Mouse (Mus musculus) retina, embryonic 14.5 days (tissue): ENCODE data around the gene Tagap.
"Not testable (repeated sequence)": the region's sequence is repeated elsewhere in the genome, so short reads cannot be mapped to it uniquely, and the experiment has no call there.

Experiments
- DNase-seq: peaks from one replicate; pipeline ENCODE4 v3.0.0-alpha.2; 2015; ENCODE audit warnings: low spot score

The Tagap gene

DNA sequence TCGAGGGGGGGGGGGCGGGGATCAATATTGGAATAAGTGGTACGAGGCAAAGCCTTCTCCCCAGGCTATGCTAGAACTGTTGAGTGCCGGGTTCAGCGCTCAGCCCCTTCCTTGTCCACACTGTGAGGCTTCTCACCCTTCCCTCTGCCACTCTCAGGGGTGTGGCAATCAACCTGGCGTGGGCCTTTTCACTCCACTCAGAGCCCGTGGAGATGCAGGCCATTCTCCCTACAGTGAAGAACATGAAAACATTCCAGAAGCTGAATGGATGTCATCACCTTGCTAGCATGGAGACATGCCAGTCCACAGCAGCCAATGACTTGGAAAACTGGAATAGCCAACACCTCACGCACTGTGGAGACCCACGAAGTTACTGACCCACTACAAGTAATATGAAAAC is 10.0 kb upstream of the Tagap start:
- DNase-seq: no peak

- DNase-seq: no peak
Observed at GRCm38 (mm10) chr17:7916782-7917574, 8.8 kb upstream of the Tagap start.

DNA sequence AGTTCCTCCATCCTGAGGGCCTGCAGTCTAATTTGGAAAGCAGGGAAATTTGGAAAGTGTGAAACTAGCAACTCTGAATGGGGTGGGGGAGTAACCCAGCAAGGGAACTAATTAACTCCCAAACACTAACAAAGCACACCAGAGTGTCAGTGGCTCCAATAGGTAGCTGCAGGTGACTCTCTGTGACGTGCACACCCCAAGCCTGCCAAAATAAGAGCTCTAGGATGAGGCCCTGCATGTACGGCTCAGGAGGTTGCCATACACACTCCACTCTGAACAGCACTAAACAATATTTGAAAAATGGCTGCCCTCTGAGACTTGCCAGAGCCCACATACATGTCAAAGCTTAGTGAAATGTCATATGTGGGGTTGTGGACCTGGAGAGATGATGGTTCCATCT is 7.4 kb upstream of the Tagap start:
- no peak for DNase-seq

- DNase-seq: no peak
Observed at GRCm38 (mm10) chr17:7919209-7919608, 6.6 kb upstream of the Tagap start.

GRCm38 (mm10) chr17:7922564-7922963 is 3.2 kb upstream of the Tagap start:
- no peak for DNase-seq

DNA sequence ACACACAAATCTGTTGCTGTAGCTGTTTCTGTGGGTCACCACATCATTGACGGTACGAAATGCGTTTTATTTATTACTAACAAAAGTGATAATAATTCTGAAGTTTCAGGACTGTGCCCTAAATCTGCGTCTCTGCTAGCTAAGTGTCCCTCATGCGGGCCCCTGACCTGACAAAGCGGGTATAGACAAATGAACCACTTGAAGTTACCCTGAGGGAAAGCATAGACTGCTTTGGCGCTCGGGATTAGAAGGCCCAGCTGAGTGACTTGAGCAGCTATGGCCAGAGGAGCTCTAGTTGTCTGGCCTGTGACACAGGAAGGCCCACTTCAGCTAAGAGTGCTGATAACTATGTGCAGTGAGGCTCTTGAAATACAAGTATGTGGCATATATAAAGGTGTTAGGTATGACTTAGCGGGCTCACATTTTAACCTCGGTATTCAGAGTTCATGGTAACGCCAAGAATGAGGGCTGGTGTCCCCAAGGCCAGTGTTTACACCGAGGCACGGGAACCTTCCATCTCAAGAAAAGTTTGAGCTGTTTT is 1.5 kb upstream of the Tagap start:
- DNase-seq: no peak

DNA sequence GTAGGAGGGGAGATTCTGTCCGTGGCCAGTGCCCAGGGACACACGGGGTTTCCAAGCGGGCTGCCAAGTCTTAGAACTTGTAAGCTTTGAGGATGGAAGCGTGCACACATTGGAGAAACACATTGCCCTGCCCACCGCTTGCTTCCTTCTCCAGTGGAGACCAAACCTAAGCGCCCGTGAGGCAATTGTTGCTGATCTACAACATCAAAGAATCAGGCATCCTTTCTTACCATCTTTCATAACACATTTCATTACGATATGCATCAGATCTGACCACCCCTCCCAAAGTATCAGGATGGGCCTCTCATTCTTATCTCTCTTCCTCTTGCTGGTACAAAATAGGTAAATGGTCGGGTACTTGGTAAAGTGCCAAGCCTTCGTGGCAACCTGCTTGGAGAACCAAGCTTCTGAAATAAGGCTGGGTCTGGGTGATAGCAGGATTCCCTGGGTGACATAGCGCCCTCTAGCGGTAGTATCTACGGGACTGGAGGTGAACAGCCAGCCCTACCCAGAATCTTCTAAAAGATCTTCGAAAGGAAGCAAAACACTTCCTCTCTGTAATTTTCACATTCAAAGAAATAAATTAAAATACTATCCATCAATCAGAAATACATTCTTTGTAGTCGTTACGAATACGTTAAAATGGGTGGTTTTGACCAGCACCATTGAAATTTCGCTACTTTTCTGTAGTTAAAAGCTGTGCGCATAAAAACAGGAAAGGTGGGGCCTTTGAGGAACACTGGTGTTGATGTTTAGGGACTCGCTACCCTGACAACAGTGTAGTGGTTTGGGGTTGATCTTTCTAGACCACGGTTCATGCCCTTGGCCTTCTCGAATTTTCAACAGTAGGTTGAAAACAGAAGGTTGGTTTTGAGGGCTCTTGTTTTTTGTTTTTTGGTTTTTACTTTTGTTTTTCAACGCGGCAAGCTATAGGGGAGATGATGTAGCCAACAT is 2.1 kb downstream of the Tagap start:
- DNase-seq: peak; percentile 73

- no peak for DNase-seq
Observed at GRCm38 (mm10) chr17:7928662-7929061, 2.9 kb downstream of the Tagap start.

GRCm38 (mm10) chr17:7929279-7929678 is 3.5 kb downstream of the Tagap start:
- no peak for DNase-seq

DNA sequence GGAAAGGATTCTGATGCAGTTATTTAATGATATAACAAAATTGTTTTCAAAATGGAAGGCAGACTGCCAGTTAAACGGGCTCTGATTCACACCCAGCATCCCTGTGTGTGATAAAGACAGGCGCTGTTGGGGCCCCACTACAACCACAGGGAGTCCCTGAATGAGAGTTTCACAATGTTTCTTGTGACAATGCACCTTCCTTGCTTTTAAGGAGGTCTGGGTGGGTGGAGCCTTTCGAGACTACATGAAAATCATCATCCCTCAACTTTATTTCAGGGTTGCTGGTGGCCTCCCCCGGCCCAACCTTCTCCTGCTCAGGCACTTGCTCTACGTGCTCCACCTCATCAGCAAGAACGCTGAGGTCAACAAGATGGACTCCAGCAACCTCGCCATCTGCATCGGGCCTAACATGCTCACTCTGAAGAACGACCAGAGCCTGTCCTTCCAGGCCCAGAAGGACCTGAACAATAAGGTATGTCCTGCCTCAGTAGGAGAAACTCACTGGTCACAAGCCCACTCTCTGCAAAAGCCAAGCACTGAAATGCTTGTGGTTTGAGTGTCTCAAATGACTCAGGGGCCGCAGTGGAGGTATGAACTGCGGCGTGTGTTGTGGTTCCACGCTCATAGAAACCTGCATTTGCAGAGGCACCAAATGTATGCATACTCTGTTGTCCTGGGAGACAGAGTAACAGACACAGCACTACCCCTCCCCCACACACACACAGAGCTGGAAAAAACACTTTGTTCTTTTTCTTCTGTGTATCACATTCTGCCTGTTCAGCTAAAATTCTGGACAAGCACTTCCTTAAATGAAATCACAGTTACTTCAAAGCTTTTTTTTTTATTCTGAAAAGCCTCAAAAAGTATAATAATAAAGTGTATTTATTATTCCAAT is 5.5 kb downstream of the Tagap start:
- DNase-seq: no peak

- not testable (repeated sequence) for DNase-seq
Observed at GRCm38 (mm10) chr17:7932121-7932520, 6.3 kb downstream of the Tagap start.

DNA sequence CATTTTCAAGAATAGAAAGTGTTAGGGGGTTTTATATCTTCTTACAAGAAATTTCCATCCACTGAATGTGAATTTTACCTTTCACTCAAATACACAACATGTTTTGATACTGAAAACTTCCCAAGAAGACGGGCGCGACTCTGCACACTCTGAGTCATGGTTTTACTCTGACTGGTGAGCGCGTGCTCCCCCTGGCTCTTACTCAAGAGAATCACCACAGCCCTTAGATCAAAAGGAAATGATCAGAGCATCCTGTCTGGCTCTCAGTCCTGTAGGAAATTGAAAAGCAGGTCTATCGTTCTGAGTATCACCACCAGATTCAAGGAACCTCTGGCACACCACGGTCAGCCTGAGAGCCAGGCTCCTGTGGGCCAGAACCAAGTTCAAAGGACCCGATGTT is 13.8 kb downstream of the Tagap start:
- no peak for DNase-seq

DNA sequence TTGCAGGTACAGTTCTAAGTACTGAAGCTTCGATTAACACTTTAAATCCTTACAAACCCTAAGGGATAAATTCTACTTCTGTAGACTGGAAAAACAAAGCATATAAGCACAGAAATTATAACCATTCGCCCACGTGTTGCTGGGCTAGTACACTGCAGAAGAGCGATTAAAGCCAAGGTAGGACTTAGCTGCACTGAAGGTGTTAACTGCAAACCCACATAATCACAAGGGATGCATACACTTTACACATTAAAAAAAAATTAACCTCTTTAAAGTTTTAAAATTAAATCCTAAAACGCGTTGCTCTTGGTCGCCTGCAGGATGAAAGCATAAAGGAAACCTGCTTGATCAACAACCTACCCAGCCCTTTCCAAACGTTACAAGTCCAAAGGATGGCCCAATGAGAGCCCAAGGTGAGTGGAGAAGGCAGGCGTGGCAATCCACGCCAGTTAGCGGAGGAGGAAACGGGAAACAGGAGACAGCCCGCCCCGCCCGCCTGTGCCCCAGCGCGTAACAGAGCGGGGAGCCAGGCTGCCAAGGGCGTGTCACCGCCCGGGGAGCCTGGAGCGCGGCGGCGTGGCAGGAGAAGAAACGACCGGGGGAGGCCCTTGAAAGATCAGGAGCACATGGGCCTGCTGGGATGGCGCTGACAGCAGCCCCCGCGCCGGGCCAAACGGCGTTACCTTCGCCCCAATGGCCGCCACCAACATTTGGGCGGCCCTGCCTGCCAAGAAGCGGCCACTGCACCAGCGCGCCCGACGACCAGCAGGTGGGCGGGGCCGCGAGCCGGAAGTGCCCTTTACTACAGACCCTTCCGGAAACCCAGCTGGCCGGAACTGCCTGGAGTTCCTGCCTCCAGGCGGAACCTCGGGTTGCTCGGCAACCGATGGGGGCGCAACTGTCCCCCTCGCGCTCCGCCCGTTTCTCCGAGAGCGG is 19.6 kb downstream of the Tagap start, which contains the start of gene Rsph3a:
TSS of gene Rsph3a (plus strand) at position 498 of the 936 bp plus-strand sequence.
- DNase-seq: peak; percentile 95

- not testable (repeated sequence) for DNase-seq
Observed at GRCm38 (mm10) chr17:7946053-7946627, 20.3 kb downstream of the Tagap start.

- DNase-seq: not testable (repeated sequence)
Observed at GRCm38 (mm10) chr17:7951333-7951732, 25.5 kb downstream of the Tagap start.

DNA sequence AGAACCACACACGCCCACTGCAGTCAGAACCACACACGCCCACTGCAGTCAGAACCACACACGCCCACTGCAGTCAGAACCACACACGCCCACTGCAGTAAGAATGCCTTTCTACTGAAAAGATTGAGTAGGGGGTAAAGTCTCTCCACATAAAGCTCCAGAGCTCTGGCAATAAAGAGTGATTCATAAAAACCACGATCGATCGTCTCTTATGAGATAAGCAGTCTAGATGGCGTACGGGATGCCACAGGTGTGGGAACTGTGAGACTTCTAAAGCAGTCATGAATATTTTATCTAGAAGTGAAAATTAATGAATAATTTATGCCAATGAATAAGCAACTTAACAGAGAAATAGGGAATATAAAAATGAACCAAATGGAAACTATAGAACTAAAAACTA is 31.4 kb downstream of the Tagap start:
- not testable (repeated sequence) for DNase-seq

GRCm38 (mm10) chr17:7963333-7963732 is 37.5 kb downstream of the Tagap start:
- not testable (repeated sequence) for DNase-seq

DNA sequence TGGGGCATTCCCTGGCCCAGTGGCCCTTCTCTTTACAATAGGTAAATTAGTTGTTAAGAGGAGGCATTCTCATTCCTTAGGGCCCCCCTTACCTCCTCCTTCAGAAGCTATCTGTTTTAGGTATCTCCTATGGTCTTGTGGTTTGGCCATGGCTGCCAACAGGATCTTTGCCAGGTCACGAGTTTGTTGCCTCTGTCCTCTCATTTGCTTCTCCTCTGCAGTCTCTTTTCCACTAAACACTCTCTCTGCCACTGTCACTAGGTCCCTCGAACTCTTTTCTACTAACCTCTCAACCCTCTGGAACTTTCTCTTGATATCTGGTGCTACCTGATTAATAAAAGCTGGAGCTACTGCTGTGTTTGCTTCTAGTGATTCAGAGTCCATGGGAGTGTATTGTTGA is 38.6 kb downstream of the Tagap start:
- DNase-seq: not testable (repeated sequence)

DNA sequence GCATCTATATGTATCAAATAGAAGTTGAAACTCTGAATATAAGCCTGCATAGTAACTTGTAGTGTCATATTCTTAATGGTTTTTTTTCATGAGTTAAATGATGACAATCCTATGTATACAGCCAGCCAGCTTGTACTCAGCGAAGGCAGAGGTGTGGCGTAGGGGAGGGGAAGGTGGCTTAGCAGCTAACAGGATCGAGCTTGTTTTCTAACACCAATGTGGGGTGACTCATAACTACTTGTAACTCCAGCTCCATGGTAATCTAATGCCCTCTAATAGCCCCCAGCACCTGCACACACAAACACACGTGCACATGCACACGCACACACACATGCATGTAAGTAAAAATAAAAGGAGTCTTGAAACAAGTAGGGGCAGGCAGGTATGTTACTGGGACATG is 42.7 kb downstream of the Tagap start:
- DNase-seq: not testable (repeated sequence)

DNA sequence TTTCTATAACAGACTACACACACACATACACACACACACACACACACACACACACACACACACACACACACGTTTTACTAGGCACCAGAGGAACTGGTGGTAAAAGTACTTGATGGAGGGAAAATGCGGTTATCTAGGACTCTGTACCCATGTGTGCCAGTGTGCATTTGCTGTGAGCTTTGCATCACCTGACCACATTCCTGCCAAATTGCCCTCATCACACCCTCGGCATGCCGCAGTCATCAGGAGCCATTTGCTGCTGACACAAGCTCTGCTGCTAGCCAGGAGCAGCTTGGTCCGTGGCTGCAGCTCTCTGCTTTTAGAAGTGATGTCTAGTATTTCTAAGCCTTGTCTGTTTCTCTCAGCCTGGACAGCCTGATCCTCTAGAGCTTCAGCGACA is 44.0 kb downstream of the Tagap start:
- not testable (repeated sequence) for DNase-seq
